Mouse (Mus musculus) retina, adult 2 months (tissue): ENCODE data around the gene Kng1.
"Not testable (repeated sequence)": the region's sequence is repeated elsewhere in the genome, so short reads cannot be mapped to it uniquely, and the experiment has no call there.

Experiments
- DNase-seq: peaks from one replicate; pipeline ENCODE4 v3.0.0-alpha.2; 2012; ENCODE audit warnings: low read depth, low spot score

Kng1 gene

GRCm38 (mm10) chr16:23057668-23058447 is at the start of gene Kng1:
TSS of gene Kng1 (plus strand) at chr16:23057865.
- not testable (repeated sequence) for DNase-seq

- DNase-seq = not testable (repeated sequence)
These were observed 43.9 kb upstream of the Kng1 start for GRCm38 (mm10) chr16:23013786-23014185.

GRCm38 (mm10) chr16:23014645-23015044 is 43.0 kb upstream of the Kng1 start:
- not testable (repeated sequence) for DNase-seq

GRCm38 (mm10) chr16:23020571-23020970 is 37.1 kb upstream of the Kng1 start:
- DNase-seq = not testable (repeated sequence)

- DNase-seq = no peak
These were observed 32.6 kb upstream of the Kng1 start for GRCm38 (mm10) chr16:23025111-23025510.

GRCm38 (mm10) chr16:23026582-23026981 is 31.1 kb upstream of the Kng1 start:
- DNase-seq = no peak

- DNase-seq = not testable (repeated sequence)
These were observed 30.3 kb upstream of the Kng1 start for GRCm38 (mm10) chr16:23027341-23027740.

- DNase-seq = not testable (repeated sequence)
These were observed 28.6 kb upstream of the Kng1 start, which contains the start of gene Kng2 for GRCm38 (mm10) chr16:23028966-23029600. TSS of gene Kng2 (minus strand) at chr16:23029482.

GRCm38 (mm10) chr16:23030673-23031435 is 26.8 kb upstream of the Kng1 start:
- no peak for DNase-seq

GRCm38 (mm10) chr16:23033673-23034072 is 24.0 kb upstream of the Kng1 start:
- no peak for DNase-seq

- DNase-seq = no peak
These were observed 19.9 kb upstream of the Kng1 start for GRCm38 (mm10) chr16:23037744-23038143.

- DNase-seq = no peak
These were observed 18.4 kb upstream of the Kng1 start for GRCm38 (mm10) chr16:23039281-23039680.

GRCm38 (mm10) chr16:23040876-23041275 is 16.8 kb upstream of the Kng1 start:
- DNase-seq = no peak

- DNase-seq = no peak
These were observed 11.3 kb upstream of the Kng1 start for GRCm38 (mm10) chr16:23046319-23046718.

- DNase-seq = not testable (repeated sequence)
These were observed 2.0 kb downstream of the Kng1 start for GRCm38 (mm10) chr16:23059630-23060029.

- not testable (repeated sequence) for DNase-seq
These were observed 3.2 kb downstream of the Kng1 start for GRCm38 (mm10) chr16:23060781-23061325.

- not testable (repeated sequence) for DNase-seq
These were observed 19.9 kb downstream of the Kng1 start for GRCm38 (mm10) chr16:23077516-23077915.

GRCm38 (mm10) chr16:23087159-23087558 is 29.5 kb downstream of the Kng1 start:
- DNase-seq = not testable (repeated sequence)

- DNase-seq = not testable (repeated sequence)
These were observed 30.0 kb downstream of the Kng1 start for GRCm38 (mm10) chr16:23087712-23088111.

- DNase-seq = not testable (repeated sequence)
These were observed 30.8 kb downstream of the Kng1 start for GRCm38 (mm10) chr16:23088491-23088890.

GRCm38 (mm10) chr16:23091345-23091744 is 33.7 kb downstream of the Kng1 start:
- DNase-seq = not testable (repeated sequence)
